Mouse (Mus musculus): ENCODE measurements around the gene Lrrn4.

DNA sequence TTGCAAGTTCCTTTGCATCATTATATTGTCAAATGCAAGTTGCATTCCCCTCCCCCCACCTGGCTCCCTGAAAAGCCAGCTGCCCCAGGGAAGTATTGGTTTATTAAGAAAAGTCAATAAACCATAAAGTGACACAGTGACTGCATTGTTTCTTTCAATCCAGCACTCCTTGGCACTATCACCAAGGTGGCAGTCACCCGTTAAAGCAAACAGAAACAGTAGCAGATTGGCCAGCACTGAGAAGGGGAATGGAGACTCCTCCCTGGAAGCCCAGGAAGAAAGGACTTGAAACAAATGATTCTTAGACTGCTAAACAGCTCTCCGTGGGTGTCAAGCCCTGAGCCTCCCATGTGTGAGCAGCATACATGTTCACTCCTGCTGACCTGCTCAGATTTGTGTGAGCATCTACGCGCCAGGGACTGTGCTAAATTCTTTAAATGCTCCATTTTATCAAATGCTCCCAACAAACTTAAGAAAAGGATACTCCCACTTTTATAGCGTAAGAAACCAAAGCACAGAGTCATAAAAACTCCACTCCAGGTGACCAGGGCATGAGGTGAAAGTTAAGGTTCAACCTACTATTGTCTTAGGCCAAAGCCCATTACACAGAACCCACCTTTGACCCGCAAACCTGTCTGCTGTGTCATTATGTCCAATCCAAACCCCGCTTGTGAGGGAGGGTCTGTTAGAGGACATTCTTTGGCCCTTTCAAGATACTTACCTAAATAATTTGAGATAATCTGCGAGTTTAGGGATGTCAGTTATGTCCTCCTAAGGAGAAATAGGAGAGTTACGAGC is 41.6 kb upstream of the Lrrn4 start:
- TF ChIP-seq POLR2A (IDR thresholded peaks at IDR 0.05; ENCODE audit: extremely low read depth, insufficient read depth, low read length) (no peak), CTCF (IDR thresholded peaks at IDR 0.05; ENCODE audit: low read depth, low read length) (no peak)
